Mouse (Mus musculus) 3134 (cell line): ENCODE results near the gene Prss43.
"Not testable (repeated sequence)": the region's sequence is repeated elsewhere in the genome, so short reads cannot be mapped to it uniquely, and the experiment has no call there.

Experiments used
- DNase-seq: peaks from one replicate; pipeline ENCODE4 v3.0.0-alpha.2; 2011; ENCODE audit warnings: low spot score; ENCODE audit not compliant: insufficient read length; ENCODE audit errors: extremely low read depth

Prss43 gene

GRCm38 (mm10) chr9:110826390-110826789 is at the start of gene Prss43:
Gene Prss43, plus strand, starts transcription at chr9:110826690.
- no peak for DNase-seq

GRCm38 (mm10) chr9:110778100-110778499 is 48.4 kb upstream of the Prss43 start:
- no peak for DNase-seq

- DNase-seq, result no peak
Measured at GRCm38 (mm10) chr9:110778559-110778958, 47.9 kb upstream of the Prss43 start.

DNA sequence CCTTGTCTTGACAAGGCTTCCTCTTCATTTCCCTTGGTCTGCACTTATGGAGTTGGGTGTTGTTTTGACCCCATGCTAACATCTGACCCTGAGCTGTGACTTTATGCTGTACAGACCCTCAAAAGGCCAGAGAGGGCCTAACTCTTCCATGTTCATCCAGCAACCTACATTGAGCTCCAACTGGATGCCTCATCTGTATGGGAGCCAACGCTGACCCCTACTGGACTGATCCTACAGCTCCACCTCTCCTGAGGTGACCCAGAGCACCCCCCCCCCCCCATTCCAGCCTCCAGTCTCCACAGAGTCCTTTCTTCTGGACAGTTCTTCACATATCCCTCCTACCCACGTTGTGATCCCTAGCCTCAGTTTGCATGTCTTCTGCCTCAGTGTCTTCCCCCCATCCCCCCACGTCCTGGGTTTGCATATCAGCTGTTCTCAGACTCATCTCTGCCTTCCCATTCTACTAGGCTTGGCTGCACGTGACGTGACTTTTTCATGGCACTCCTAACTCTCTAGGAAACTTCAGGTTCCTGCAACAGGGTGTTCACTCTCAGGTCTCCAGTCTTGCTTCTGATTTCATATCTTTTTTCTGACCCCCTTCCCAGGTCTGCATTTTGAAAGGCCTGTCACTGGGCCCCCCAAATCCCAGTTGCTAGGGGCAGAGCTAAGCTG is 47.1 kb upstream of the Prss43 start:
- no peak for DNase-seq

- peak; percentile 94 for DNase-seq
Measured at GRCm38 (mm10) chr9:110781256-110781721, 45.2 kb upstream of the Prss43 start.

DNA sequence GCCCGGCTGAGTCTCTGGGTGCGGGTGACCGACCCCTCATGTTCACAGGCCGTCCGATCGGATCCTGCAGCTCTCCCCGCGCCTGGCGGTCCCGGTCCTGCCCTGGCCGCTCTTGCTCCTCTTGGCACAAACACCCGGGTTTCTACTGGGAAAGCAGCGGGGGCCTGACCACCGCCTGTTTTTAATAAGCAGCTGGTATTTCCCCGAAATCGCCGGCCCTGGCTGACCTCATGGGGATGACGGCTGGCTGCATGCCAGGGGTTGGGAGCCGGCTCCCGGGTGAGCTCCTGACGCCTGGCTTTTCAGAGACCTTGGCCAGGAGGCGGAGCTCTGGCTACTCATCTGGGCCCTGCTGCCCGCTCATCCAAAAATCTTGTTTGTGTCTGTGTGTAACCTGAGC is 44.8 kb upstream of the Prss43 start:
- DNase-seq, result peak; percentile 89

GRCm38 (mm10) chr9:110783611-110784010 is 42.9 kb upstream of the Prss43 start:
- no peak for DNase-seq

DNA sequence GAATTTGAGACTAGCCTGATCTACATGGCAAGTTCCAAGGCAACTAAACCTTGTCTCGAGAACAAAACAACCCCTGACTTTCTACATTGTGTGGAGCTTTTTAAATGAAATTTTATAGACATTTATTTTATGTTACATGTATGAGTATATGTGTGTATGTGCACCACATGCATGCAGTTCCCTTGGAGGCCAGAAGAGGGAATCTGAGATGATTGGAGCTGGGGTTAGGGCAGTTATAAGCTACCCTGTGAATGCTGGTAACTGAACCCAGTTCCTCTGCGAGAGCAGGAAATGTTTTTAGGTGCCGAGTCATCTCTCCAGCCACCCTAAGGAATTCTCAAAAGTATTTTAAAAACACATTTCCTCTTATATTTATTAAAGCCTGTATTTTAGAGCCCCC is 38.3 kb upstream of the Prss43 start:
- no peak for DNase-seq

- DNase-seq, result peak; percentile 22
Measured at GRCm38 (mm10) chr9:110790462-110790861, 36.0 kb upstream of the Prss43 start.

DNA sequence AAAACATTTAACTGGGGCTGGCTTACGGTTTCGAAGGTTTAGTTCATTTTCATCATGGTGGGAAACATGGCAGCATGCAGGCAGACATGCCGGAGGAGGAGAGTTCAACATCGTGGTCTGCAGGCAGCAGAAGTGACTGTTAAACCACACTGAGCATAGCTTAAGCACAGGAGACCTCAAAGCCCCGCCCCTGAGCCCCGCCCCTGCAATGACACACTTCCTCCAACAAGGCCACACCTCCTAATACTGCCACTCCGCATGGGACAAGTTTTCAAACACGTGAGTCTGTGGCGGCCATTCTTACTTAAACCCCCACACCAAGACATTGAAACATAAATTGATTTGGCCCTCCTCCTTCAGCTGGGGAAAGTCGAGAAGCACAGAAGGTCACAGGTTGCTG is 29.5 kb upstream of the Prss43 start:
- DNase-seq, result peak; percentile 75

- DNase-seq, result no peak
Measured at GRCm38 (mm10) chr9:110797866-110798265, 28.6 kb upstream of the Prss43 start, which contains the start of gene Prss42. Gene Prss42, plus strand, starts transcription at chr9:110798166.

- no peak for DNase-seq
Measured at GRCm38 (mm10) chr9:110800834-110801479, 25.5 kb upstream of the Prss43 start.

DNA sequence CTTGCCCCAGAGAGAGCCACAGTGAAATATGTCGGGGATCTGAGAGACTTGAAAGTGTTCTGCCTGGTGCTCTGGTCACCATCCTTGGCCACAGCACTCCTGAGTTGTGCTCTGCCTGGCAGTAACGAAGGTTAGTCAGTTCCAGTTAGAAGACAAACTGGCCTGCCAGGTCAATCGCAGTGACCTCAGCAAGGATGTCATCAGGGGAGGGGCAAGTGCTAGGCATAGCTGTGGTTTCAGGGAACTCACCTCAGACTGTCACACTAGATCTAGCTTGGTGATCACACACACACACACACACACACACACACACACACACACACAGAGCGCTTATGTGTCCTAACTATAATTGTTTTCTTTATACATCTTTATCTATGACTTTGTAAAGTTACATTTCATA is 23.2 kb upstream of the Prss43 start:
- no peak for DNase-seq

GRCm38 (mm10) chr9:110810051-110810450 is 16.4 kb upstream of the Prss43 start:
- DNase-seq, result no peak

- no peak for DNase-seq
Measured at GRCm38 (mm10) chr9:110813789-110814188, 12.7 kb upstream of the Prss43 start, which contains the start of gene Prss44. Gene Prss44, plus strand, starts transcription at chr9:110813994.

- DNase-seq, result not testable (repeated sequence)
Measured at GRCm38 (mm10) chr9:110820546-110820945, 5.9 kb upstream of the Prss43 start.

DNA sequence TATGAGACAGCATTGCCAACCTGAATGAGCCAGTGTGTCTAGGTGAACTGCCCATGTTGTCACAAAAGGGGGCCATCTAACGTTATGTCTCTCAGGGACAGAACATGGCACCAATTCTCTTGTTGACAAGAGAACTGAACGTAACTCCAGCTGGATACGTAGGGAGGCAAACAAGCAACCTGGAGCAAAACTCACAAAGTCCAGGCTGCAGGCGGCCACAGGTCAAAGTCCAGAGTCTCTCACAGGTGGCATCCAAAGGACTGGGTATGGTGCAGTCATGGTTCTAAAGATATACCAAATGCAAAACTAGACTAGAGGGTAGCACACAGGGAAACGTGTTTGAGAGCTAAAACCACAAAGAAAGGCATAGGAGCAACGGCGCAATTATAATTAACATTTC is 5.1 kb upstream of the Prss43 start:
- DNase-seq, result no peak

DNA sequence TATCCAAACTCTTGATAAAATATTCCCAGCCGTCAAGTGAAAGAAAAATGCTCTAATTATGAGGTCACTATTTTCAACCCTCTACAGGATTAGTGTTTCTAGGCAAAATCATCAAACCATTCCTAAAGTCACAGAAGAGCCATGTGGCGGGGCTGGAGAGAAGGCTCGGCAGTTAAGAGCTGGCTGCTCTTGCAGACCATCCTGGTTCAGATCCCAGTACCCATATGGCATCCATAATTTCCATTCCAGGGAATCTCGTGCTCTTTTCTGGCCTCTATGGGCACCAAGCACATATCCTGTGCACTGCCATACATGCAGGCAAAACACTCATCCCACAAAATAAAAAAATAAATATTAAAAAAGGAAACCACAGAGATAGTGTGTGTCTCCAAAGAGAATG is 1.1 kb upstream of the Prss43 start:
- DNase-seq, result no peak

DNA sequence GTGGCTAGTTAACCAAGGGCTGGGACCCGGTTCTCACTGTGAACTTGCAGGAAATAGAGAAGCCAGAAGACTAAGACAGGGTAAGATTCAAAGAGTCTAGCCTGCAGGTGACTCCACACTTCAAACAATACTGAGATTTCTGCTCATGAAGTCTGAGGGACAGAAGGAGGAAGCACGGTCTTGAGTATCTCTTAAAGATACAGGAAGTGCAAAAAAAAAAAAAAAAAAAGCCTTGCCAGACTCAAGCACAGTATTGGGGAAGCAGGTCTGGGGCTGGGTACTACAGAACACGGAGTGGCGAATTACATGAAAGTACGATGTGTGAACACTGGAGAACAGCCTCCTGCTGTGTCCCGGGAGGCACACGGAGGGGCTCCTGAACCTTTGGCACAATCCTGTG is 658 bp upstream of the Prss43 start:
- DNase-seq, result no peak

DNA sequence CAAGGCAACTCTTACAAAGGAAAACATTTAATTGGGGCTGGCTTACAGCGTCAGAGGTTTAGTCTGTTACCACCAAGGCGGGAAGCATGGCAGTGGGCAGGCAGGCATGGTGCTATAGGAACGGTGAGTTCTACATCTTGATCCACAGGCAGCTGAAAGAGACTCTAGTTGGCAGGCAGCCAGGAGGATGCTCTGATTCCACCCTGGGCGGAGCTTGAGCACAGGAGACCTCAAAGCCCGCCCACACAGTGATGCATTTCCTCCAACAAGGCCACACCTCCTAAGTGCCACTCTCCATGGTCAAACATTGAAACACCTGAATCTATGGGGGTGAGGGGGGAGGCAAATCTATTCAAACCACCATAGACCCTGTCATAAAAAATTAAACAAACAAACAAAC is 6.5 kb downstream of the Prss43 start:
- DNase-seq, result no peak

DNA sequence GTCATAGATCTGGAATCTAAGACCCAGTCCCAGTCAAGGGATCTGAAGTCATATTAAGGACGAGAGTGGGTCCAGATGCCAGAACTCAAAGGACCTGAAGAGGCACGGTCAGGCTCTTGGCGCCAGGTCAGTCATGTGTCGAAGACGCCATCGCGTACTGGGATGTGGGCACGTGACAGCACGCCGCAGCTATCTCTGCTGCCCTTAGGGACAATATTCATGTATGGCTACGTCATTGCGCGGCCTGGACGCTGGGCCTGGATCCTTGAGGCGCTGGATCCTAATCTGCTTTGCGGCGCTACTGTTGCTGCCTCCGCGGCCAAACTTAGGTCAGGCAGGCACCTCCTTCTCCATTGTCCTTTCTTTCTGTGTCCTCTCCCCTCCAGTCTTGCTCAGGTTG is 7.9 kb downstream of the Prss43 start, which contains the start of gene Prss45:
Gene Prss45 (plus strand): TSS at position 178 of the 400 bp plus-strand sequence.
- no peak for DNase-seq

DNA sequence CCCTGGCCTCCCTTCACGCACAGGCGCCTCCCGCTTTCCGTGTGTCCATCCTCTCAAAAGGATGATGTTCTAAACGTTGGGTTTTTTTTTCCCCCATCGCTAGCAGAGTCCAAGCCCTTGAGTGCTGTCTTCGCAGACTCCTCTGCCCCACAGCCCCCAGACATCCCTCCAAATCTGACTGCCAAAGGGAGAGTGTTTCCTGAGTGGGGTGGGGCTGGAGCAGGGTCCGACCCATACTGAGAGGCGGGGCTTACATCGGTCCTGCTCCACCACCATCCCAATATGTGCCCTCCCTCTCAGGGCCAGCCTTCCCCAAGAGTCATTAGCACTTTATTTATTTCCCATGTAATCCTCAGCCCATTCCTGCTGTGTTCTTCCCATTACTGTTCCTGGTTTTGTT is 8.5 kb downstream of the Prss43 start:
- no peak for DNase-seq
